8 mouse cellular contexts compared by ENCODE assay signal in the genomic region with DNA sequence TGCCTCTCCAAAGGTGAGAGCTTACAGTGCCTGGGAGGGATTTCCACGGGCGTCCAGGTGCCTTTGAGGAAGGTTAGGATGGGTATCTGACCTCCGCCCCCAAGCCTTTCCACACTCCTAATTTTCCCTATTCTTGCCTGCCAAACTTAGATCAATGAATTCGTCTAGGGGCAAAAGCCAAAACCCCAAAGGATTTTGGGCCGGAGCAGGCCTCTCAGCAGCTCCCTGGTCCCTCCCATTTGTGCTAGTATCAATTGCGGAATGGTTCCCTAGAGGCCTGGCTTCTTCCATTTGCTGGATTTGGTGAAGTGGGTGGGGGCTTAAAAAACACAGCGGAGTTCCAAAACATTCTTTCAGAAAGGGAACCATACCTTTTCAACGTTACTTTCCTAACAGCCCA.
DNase-seq lines count a peak whose midpoint lies in the region; ATAC-seq lines count a peak whose summit lies in the region.

No protein-coding gene starts in this region.

- H3K27me3 ChIP-seq in embryonic facial prominence, embryonic 10.5 days (replicated peaks; ENCODE audit: low read depth, poor library complexity, severe bottlenecking) = peaks cover 22% of the 10 kb centered on the region
- H3K27me3 ChIP-seq in hindbrain, embryonic 15.5 days = 0 out of 2 replicates have a peak, but pooled peaks cover 3% of the 10 kb centered on the region
- peaks cover 14% of the 10 kb centered on the region for H3K27me3 ChIP-seq in midbrain, embryonic 13.5 days

- H3K9me3 ChIP-seq in embryonic facial prominence, embryonic 10.5 days = no peaks in the 10 kb centered on the region
- H3K9me3 ChIP-seq in hindbrain, embryonic 15.5 days = no peaks in the 10 kb centered on the region
- H3K9me3 ChIP-seq in midbrain, embryonic 13.5 days = no peaks in the 10 kb centered on the region

- H3K4me1 ChIP-seq in embryonic facial prominence, embryonic 10.5 days = peaks cover 18% of the 10 kb centered on the region
- peaks cover 8% of the 10 kb centered on the region for H3K4me1 ChIP-seq in hindbrain, embryonic 15.5 days (replicated peaks)
- peaks cover 9% of the 10 kb centered on the region for H3K4me1 ChIP-seq in midbrain, embryonic 13.5 days (replicated peaks)

- no peak for ATAC-seq in hindbrain, embryonic 15.5 days (ENCODE audit: low FRiP score, low read depth)
- no peak for ATAC-seq in midbrain, embryonic 13.5 days

- H3K4me2 ChIP-seq in hindbrain, embryonic 15.5 days = peak overlapping the region; percentile 90
- peak overlapping the region; percentile 95 for H3K4me2 ChIP-seq in midbrain, embryonic 13.5 days (replicated peaks)

- peak; percentile 6 to 14 for DNase-seq in left cerebral cortex, adult 18-20 months (ENCODE audit: low spot score in 2 of 2)
- no peak for DNase-seq in left cerebral cortex, adult 8-10 months (ENCODE audit: low spot score in 2 of 2)
- DNase-seq in embryonic facial prominence, embryonic 10.5 days (ENCODE audit: low spot score) = no peak
- no peak for DNase-seq in thymus, postnatal 4 days
- no peak for DNase-seq in thymus, adult 18-20 months
- no peak for DNase-seq in cerebellum, adult 9-10 months

- peak overlapping the region; percentile 82 for H3K4me3 ChIP-seq in embryonic facial prominence, embryonic 10.5 days
- peak overlapping the region; percentile 66 for H3K4me3 ChIP-seq in hindbrain, embryonic 15.5 days
- peak overlapping the region; percentile 71 for H3K4me3 ChIP-seq in midbrain, embryonic 13.5 days (replicated peaks)

- peak overlapping the region; percentile 67 for H3K9ac ChIP-seq in hindbrain, embryonic 15.5 days
- H3K9ac ChIP-seq in midbrain, embryonic 13.5 days (replicated peaks) = peak overlapping the region; percentile 74

- peak overlapping the region; percentile 81 for H3K27ac ChIP-seq in embryonic facial prominence, embryonic 10.5 days (replicated peaks)
- H3K27ac ChIP-seq in hindbrain, embryonic 15.5 days (replicated peaks) = peak overlapping the region; percentile 84
- H3K27ac ChIP-seq in midbrain, embryonic 13.5 days = no peak overlapping the region

- no peaks in the 10 kb centered on the region for H3K36me3 ChIP-seq in embryonic facial prominence, embryonic 10.5 days (replicated peaks)
- H3K36me3 ChIP-seq in hindbrain, embryonic 15.5 days = no peaks in the 10 kb centered on the region
- H3K36me3 ChIP-seq in midbrain, embryonic 13.5 days = no peaks in the 10 kb centered on the region

- WGBS in embryonic facial prominence, embryonic 10.5 days = 4% methylated on average over 8 of the region's 8 CpGs
- WGBS in hindbrain, embryonic 15.5 days = 9% methylated on average over 8 of the region's 8 CpGs
- WGBS in midbrain, embryonic 13.5 days = 2% methylated on average over 8 of the region's 8 CpGs

Comparison
In these comparisons a context has a peak if more than half of its experiments do, and no peak if none do; other contexts are left out.
1. DNase-seq: peak in left cerebral cortex, adult 18-20 months (2 of 2); none in left cerebral cortex, adult 8-10 months (0 of 2), embryonic facial prominence, embryonic 10.5 days (single experiment), thymus, postnatal 4 days (single experiment), thymus, adult 18-20 months (0 of 2) and cerebellum, adult 9-10 months (single experiment).
2. Peak in every context shown above with its lines, with median percentiles within 50 percentile points of each other: H3K4me3 ChIP-seq.